Mouse (Mus musculus): Measurements from ENCODE around the gene Kalrn.

The Kalrn gene

DNA sequence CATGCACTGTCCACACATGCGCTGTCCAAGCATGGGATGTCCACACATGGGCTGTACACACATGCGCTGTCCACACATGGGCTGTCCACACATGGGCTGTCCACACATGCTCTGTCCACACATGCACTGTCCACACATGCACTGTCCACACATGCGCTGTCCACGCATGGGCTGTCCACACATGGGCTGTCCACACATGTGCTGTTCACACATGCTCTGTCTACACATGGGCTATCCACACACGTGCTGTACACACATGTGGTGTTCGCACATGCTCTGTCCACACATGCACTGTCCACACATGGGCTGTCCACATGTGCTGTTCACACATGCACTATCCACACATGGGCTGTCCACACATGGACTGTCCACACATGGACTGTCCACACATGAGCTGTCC lies 589.6 kb downstream of the Kalrn start:
- DNase-seq (ENCODE audit: low spot score) = no peak

DNA sequence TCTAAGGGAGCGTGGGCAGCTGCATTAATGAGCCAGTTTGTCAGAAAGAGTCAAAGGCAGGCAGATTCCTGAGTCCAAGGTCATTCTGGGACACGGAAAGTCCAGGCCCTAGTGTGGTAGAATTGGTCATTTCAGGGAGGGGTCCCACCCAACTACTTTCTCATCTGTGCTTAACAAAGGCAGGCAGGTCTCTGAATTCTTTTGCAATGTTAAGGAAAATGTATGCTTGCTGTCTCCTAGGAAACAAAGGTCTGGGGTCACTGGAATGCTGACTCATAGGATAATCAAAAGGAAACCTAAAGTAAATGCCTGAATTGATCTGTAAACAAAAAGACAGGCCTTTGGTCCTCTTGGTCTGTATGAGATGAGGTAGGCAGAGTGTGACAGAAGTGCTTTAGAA lies 593.5 kb downstream of the Kalrn start:
- DNase-seq (ENCODE audit: low spot score) = no peak

DNA sequence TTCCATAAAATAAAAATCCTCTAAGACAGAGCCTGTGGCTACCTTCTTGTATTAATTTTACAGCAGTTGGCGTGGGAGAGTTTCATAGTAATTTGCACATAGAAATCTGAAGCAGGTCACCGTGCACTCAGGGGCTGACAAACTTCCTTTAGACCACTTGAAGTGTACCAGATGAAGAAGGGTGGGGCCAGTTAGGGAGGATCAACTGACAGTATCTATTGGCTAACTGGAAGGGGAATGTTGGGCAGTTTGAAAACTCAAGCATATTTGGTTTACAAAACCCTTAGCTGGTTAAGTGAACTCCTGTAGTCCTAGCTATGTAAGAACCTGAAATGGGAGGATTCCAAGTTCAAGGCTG lies 606.1 kb downstream of the Kalrn start:
- DNase-seq (ENCODE audit: low spot score) = peak; percentile 49

DNA sequence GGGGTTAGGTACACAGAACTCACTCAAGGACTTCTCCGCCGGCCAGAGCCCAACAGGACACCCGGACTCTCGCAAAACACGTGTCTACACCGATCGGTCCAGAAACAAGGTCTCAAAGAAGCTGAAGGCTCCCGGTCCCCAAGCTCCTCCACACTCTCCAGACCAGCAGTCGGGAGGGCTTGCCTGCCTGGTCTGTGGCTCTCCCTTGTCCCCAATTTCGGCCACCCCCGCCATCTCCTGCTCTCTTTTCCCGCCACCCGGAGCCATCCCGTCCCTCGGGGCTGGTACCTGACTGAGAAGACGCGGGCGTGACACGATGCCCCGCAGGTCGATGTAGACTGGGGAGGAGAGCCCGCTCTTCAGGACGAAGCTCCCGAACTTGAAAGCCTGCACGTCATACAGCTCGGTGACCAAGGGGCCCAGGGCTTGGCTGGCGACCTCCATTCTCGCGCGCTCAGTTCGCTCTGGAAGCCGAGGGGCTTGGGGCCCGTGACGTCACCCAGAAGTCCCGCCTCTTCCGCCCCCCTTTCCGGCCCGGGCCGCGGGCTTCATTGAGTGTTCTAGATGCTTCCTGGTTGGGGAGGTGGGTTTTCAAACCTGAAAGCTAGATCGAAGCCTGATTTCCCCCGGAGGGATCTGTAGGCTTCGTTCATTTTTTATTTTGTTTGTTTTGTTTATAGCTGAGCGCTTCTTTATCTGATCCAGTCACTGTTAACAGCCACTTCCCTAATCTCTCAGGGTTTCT lies 606.6 kb downstream of the Kalrn start, which contains the start of gene Umps:
Umps (minus strand) TSS at position 501 of the 745 bp plus-strand sequence.
- peak; percentile 77 for DNase-seq (ENCODE audit: low spot score)

DNA sequence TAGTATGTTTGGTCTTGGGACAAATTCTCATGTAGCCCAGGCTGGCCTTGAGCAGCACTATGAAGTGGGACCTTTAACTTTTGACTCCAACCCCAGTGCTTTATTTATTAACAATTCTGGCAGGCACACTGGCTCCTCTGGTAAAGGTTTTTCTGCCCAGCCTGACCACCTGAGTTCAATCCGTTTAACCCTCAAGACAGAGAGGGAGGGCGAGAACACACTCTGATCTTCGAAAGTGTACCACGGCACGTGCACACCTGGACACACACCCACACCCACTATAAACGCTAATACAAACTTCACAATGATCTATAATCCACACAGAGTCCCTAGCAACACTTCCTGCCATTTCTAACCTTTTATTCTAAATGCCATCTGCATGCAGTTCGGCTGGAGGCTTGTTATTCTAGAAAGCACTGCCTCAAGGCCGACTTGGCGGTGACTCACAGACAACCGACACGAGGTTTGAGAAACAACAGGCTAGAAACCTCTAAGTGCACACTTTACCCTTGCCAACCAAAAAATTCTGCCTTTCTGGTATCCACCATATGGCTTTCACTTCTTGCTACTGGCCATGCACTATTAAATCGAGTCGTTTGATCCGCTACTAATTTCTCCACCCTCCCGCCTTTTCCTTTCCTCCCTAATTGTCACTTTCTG lies 607.3 kb downstream of the Kalrn start:
- DNase-seq (ENCODE audit: low spot score) = peak; percentile 24

DNA sequence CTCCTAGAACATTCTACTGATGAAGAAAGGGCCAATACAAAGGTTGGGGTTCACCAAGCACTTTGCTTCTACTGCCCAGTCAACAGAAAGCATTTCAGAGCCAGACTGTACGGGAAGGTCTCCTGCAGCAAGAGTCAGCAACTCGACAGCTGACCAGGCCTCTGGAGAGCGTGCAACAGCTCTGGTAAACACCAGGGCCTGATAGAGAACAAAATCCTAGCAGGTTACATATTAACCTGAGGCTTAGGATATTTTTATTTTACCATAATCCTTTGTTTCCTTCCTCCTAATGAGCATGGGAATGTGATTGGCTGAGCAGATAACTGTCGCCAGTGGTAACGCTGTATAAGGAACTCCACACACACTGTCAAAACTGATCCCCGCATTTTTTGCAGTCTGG lies 609.8 kb downstream of the Kalrn start:
- no peak for DNase-seq (ENCODE audit: low spot score)

DNA sequence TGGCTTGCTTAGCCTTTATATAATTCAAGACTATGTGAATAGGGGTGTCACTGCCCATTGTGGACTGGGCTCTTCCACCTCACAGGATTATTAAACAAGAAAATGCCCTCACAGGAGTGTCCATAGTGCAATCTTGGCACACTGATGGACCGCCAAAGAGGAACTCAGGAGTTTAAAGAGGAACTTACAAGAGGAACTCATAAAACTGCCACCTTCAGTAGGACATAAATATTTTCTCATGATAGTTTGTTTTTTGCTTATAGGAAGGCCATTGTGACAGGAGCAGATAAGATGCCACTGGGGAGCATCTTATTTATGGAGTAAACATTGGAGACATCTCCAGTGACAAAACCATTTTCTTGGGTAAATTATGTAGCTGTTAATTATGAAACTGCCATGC lies 618.5 kb downstream of the Kalrn start:
- no peak for DNase-seq (ENCODE audit: low spot score)

DNA sequence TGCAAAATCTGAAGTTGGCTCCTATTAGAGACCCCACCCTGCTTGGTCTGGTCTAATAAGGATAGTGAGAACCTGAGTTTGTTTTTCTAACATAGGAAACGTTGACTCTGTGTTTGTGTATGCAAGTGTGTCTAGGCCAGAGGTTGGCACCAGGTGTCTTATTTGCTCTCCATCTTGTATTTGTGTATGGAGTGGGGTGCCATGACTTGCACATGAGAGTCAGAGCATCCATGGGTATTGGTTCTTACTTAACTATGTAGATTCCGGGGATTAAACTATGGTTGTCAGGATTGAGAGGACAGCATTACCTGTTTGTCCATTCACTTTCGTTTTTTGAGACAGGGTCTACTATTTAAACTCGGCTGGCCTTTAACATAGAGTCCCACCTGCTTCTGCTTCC lies 620.3 kb downstream of the Kalrn start:
- no peak for DNase-seq (ENCODE audit: low spot score)

DNA sequence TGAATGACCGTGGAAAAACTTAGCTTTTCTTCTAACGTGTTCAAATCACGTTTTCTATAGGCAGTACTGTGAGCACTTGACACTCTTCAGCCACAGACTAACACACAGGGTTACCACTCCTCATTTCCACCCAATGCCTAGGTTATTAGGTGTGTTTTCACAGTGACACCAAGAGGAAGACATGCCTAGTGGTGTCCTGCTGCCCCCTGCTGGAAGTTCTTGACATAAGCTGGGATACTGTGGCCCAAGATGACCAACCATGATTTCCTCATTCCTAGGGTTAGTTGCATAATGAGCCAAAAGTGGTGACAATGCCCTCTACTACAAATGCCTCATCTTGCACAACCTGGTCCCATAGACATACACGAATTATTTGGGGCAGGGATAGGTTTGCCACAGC lies 622.5 kb downstream of the Kalrn start:
- DNase-seq (ENCODE audit: low spot score) = peak; percentile 62

DNA sequence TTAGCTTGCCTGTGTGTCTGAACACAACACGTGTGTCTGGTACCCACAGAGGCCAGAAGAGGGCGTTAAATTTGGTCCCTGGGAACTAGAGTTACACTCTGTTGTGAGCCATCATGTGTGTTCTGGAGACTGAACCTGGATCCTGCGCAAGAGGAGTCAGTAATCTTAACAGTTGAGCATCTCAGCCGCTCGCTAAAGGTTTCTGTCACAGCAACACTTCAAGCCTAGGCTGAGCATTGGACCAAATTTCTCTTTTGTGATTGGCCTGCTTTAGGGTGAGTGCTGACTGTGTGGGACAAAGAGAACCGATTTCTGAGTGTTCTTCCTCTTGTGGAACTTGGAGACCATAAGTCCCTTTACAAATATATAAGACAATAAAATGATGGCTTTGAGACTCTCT lies 622.9 kb downstream of the Kalrn start:
- DNase-seq (ENCODE audit: low spot score) = no peak

DNA sequence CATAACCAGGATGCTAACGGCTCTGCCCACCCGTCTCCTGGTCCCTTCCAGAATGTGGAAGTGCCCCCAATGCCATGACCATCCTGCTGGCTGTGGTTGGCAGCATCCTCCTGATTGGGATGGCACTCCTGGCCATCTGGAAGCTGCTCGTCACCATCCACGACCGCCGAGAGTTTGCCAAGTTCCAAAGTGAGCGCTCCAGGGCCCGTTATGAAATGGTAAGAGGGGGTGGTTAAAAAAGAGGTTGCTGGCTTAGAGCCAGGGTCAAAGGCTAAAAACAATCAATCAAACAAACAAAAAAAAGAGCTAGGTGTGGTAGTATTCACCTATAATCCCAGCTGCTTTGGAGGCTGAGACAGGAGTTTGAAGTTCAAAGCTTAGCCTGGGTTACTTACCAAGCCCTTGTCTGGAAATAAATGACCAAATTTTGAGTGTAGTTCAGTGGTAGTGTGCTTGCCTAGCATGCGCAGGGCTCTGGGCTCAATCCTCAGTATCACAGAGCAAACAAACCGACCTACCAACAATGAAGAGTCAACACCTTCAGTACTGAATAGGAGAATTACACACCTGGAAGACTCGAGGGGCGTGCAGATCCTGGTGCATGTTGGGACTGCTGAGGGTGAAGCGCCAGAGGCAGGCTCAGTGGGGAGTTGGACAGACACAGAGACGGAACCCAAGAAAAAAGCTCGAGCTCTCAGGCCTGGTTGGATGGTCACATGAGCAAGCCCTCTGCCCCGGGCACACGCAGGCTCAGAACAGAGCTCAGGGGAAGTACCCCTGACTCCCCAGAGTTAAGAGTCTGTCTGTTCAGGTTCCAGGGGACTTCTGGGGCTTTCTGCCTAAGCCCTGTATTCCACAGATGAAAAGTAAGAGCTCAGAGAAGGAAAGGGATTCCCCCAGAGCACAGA lies 625.4 kb downstream of the Kalrn start:
- no peak for DNase-seq (ENCODE audit: low spot score)

DNA sequence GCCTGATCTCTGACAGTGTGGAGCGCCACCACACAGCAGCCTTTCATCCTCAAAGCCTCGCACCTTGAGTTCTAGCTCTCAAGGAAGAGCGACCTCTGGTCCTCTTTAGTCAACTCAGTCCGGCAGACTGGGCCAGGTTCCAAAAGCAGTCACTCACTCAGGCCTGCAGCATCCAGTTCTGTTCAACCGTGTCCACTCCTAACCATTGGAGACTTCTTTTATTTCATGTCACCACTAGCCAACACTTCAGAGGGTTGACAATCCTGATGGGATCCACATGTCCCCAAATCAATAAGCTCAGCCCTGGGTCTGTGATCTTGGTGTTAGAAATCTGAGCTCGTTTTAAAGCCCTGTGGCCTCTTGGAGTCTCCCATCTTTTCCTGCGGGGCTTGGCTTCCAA lies 627.3 kb downstream of the Kalrn start:
- DNase-seq (ENCODE audit: low spot score) = no peak

DNA sequence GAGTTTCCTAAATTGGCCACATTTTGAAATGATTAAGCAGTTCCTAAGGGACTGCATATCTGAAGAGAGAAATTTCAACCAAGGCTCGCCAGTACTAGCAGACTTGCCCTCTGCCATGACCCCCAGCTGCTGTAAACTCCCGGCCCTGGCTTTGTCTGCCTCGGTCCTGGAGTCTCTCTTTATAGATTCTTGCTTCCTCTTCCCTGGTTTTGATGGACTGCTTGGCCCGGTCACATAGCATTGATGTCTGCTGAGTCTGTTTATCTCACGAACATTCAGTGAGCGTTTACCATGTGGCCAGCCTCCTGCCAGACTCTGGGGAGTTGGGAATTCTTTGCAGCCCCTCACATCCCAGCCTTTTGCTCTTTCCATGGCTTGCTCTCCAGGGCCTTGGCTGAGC lies 628.6 kb downstream of the Kalrn start:
- DNase-seq (ENCODE audit: low spot score) = no peak

DNA sequence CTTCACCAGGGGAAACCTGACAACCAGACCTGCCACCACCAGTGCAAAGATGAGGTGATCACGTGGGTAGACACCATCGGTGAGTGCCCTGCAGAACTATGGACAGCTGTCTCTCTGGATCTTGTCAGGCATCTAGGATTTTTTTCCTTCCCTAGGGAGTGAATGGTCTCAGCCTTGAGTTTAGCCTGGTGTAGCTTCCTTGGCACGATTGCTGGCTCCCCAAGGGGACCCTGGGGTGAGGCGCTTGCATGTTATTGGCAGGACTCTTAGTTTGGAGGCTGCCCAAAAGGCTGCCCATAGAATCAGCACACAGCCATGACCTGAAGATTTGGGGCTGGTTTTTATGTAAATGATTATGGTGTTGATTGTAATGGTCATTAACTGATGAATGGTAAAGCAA lies 629.2 kb downstream of the Kalrn start:
- DNase-seq (ENCODE audit: low spot score) = no peak

DNA sequence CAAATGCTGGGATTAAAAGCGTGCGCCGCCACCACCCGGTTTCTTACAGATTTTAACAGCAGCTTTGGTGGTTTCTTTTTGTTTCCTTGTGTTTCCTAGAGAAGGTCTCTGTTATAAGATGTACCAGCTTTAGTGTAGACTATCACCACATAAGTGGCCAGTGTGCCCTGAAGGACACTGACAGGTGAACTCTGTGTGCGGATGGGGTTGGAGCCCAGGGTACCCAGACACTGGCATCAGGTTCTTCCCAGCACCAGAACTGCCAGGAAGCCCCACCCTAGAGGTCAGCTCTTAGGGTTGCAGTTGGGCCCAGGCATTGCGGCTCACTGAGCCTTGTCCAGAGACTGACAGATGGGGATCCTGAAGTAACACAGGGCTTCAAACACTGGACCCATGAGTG lies 629.9 kb downstream of the Kalrn start:
- DNase-seq (ENCODE audit: low spot score) = no peak

DNA sequence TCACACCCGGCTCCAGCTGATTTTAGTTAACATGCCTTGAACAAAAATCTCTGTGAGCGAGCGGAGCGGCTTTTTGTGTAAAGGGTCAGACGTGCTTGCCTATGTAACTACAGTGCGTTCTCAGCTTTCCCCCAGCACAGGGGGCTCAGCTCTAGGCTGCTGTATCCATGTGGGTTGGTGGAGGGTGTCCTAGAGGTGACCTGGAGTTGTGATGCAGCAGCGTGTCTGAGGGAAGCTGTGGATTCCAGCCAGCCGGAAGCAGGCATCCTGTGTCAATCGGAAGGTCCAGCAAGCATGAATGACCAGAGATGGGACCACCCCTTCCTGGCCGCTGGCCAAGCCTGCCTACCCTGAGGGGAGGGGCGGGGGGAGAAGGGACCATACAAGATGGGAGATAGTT lies 631.0 kb downstream of the Kalrn start:
- DNase-seq (ENCODE audit: low spot score) = no peak

DNA sequence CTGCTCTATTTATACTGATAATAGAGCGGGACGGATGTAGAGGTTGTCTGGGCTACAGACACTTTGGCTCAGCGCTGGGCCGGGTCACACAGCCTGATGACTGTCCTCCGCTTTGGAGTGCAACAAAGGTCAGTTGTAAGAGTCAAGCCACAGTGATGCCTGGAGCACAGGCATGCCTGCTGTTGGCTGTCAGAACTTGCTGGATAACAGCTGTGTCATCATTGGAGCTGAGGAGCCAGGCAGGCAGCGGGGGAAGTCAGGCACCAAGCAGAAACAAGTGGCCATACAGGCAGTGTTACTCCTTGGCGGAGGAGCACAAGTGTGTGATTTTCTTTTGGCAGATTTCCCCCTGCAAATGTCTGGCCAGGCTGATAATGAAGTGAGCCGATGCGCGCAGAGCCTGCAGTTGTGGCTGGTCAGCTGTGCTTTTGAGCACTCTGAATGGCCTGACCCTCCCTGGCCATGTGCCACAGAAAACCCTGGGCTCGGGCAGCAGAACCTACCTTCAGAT lies 632.0 kb downstream of the Kalrn start:
- DNase-seq (ENCODE audit: low spot score) = no peak

DNA sequence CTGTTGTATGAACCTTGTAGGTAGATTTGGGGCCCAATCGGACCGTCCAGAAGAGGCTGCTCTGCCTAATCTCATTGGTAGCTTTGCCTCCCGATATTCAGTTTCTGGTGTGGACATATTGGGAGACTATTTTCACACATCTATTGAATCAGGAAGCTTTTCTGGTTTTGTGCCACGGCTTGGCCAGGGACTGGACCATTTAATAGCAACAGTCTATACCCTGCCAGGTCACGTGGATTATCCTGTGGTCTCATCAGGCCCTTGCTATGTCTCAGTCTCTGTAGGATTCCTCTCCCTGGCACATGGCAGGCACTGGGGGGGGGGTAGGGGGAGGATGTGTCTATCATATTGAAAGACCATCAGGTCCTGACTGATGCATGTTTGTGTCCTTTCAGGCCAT lies 633.2 kb downstream of the Kalrn start:
- DNase-seq (ENCODE audit: low spot score) = no peak

DNA sequence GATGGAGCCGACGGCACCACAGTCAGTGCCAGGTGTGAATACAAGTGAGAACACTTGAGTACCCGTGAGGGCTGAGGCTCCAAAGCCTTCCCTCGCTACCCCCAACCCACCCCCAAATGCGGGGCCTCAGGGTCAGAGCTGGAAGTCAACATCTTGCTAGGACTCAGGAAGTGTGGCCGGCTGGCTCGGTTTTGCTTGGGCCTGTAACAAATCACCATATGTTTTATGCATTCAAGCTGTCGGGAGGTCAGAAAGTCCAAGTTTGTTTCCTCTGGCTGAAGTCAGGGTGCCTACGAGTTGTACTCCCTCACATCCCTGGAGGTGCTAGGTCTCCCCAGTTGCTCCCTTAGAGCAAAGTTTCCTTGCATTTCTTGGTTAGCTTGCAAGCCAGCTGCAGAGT lies 633.7 kb downstream of the Kalrn start:
- no peak for DNase-seq (ENCODE audit: low spot score)

DNA sequence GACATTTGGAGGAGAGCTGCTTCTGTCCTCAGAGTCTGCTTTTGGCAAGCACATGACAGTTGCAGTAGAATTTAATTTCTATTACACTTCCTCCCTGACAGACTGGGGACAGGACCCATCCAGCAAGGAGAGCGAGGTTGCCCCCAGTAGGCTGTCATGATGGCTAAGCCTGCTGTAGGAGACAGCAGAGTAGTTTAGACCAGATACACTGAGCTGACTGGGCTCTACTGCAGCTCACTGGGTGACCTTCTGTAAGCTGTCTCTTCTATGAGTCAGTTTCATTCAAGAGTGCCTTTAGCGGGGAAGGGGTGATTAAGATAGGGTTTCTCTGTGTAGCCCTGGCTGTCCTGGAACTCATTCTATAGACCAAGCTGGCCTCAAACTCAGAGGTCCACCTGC lies 634.2 kb downstream of the Kalrn start:
- DNase-seq (ENCODE audit: low spot score) = no peak

DNA sequence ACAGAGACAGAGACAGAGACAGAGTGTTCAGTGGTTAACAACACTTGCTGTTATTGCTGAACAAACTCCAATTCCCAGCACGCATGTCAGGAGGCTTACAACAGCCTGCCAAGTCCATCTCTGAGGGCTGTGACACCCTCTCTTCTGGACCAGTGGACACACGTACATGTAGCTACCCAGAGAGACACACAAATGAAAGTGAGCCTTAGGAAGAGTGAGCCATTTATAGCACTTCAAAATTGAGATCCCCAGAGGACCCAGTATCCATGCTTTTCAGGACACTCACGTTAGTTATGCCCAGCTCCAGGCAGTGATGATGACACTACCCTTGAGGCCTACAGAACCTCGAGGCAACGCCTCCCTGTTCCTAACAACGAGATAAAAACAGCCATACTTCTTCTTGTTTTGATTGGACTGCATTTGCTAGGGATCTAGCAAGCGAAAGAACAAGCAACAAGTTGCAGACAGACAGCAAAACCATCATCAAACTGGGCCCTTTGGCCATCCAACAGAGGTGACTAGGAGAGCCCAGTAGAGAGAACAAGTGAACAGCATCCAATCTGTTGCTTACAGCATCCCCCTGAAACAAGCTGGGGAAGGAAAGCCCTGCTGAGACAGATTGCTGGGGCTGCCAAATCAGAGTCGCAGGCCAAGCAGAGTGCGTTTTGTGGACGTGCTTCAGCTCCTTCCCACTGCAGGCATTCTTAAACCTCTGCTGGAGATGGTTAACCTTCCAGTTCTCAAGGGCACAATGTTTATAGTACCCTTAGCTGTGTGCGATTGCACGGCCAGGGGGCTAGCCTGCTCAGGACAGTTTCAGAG lies 634.8 kb downstream of the Kalrn start:
- DNase-seq (ENCODE audit: low spot score) = no peak

DNA sequence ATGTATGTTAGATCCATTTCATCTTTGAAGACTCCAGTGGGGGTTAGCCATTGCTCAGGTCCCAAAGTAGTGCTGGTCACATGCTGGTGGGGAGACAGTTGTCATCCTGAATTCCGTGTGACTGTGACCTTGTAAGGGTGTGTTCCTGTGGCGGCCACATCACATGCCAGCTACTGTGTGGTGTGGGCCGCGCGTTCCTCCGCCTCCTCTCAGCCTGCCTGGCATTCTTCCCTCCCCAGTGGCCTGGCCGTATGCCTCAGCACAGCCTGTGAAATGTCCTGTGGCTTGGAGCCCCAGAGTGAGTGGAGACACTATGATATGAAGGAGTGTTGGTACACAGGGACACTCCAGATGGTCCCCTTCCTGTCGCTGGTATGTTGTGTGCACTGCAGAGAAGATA lies 635.8 kb downstream of the Kalrn start:
- DNase-seq (ENCODE audit: low spot score) = no peak
